Mouse (Mus musculus): ENCODE results near the gene Rnf207. TPM values are rescaled to one million over a fixed set of nuclear protein-coding genes. Genes with fewer than 3 reads are reported as not detected.

Gene Rnf207
- total and polyA plus RNA-seq, 3 experiments: 0.51 TPM; not detected in 2

GRCm38 (mm10) chr4:152296874-152297861 lies 21.6 kb downstream of the Rnf207 start, which contains the start of gene Icmt:
Gene Icmt, plus strand, starts transcription at chr4:152297227.
- H3K4me3 ChIP-seq (replicated peaks in 1 of 3; ENCODE audit: low read depth in 2 of 3, low read length in 2 of 3, poor library complexity in 1 of 3): peak within 1 kb of the TSS; percentile 81 to 96 (median 87)
- TF ChIP-seq SIN3A (IDR thresholded peaks at IDR 0.05; ENCODE audit: low read length) (peak; percentile 56), MXI1 (IDR thresholded peaks at IDR 0.05; ENCODE audit: low read depth, low read length) (peak; percentile 59; the same call in 1 of the 2 replicates), POLR2AphosphoS2 (IDR thresholded peaks at IDR 0.05; ENCODE audit: low read depth, low read length) (peak; percentile 57; the same call in 1 of the 2 replicates), NELFE (IDR thresholded peaks at IDR 0.05; ENCODE audit: low read depth, low read length) (peak; percentile 72), ZMIZ1 (IDR thresholded peaks at IDR 0.05; ENCODE audit: low read depth, low read length) (peak; percentile 88), HCFC1 (IDR thresholded peaks at IDR 0.05; ENCODE audit: low read depth, low read length) (peak; percentile 85), MAZ (IDR thresholded peaks at IDR 0.05; ENCODE audit: low read depth, low read length) (no peak), POLR2A (IDR thresholded peaks at IDR 0.05; ENCODE audit: low read depth, low read length) (peak; percentile 94), UBTF (IDR thresholded peaks at IDR 0.05; ENCODE audit: low read depth, low read length) (0 out of 2 replicates have a peak, but pooled peaks have one; percentile 73), ETS1 (conservative IDR thresholded peaks at IDR 0.05; ENCODE audit: low read depth, low read length) (no peak), NRF1 (IDR thresholded peaks at IDR 0.05; ENCODE audit: low read depth, low read length) (peak; percentile 84), CHD2 (IDR thresholded peaks at IDR 0.05; ENCODE audit: low read length) (peak; percentile 99), KAT2A (IDR thresholded peaks at IDR 0.05; ENCODE audit: insufficient replicate concordance, low read length) (0 out of 2 replicates have a peak, but pooled peaks have one; percentile 25), MYC (IDR thresholded peaks at IDR 0.05; ENCODE audit: low read depth, low read length) (0 out of 2 replicates have a peak, but pooled peaks have one; percentile 22), TBP (conservative IDR thresholded peaks at IDR 0.05; ENCODE audit: low read depth, low read length) (0 out of 2 replicates have a peak, but pooled peaks have one; percentile 2), JUND (conservative IDR thresholded peaks at IDR 0.05; ENCODE audit: low read depth, low read length) (no peak), GABPA (IDR thresholded peaks at IDR 0.05; ENCODE audit: insufficient replicate concordance, low read depth, low read length) (no peak), TCF12 (IDR thresholded peaks at IDR 0.05; ENCODE audit: low read depth, low read length) (peak; percentile 60), BHLHE40 (IDR thresholded peaks at IDR 0.05; ENCODE audit: low read depth, low read length) (0 out of 2 replicates have a peak, but pooled peaks have one; percentile 28), IRF4 (IDR thresholded peaks at IDR 0.05; ENCODE audit: low read depth, low read length) (peak; percentile 49; the same call in 1 of the 2 replicates), ELF1 (IDR thresholded peaks at IDR 0.05; ENCODE audit: low read depth, low read length) (peak; percentile 100)
- peaks cover 23 to 30% of the 10 kb centered on the region in 2 experiments for H3K36me3 ChIP-seq (replicated peaks in 1 of 2; ENCODE audit: control insufficient read depth in 1 of 2, insufficient read depth in 1 of 2, low read length in 1 of 2)
- peak within 1 kb of the TSS; percentile 89 for H3K4me2 ChIP-seq (ENCODE audit: insufficient read depth, low read depth, poor library complexity, severe bottlenecking)
- H3K9ac ChIP-seq (ENCODE audit: insufficient read depth, low read depth): peak within 1 kb of the TSS; percentile 92
- H3K4me1 ChIP-seq (ENCODE audit: control insufficient read depth in 1 of 2, insufficient read depth in 2 of 2): peaks cover 9 to 43% of the 10 kb centered on the region in 2 experiments; a peak in 3 of 4 replicates
- DNase-seq (ENCODE audit: extremely low read depth): peak; percentile 98
- no peaks in the 10 kb centered on the region for H3K9me3 ChIP-seq (replicated peaks; ENCODE audit: low read length)
- H3K27me3 ChIP-seq (replicated peaks): peaks cover 21% of the 10 kb centered on the region
- dilution Hi-C loops (cut with MboI; ENCODE audit: extremely low pct_ligation_motif_present, extremely low pct_unique_long_range_greater_than_20kb, low sequenced_read_pairs): no loop called here
- peak within 1 kb of the TSS; percentile 56 for H3K27ac ChIP-seq (ENCODE audit: insufficient read depth, low read depth)
- in situ Hi-C loops (cut with MboI; ENCODE audit: low pct_ligation_motif_present, low pct_unique_long_range_greater_than_20kb, low sequenced_read_pairs): loop anchor here (25.0 kb wide), 1 partner anchor 1815 kb away; no protein-coding TSS in a partner anchor
- peaks cover 5% of the 10 kb centered on the region; the same call in 1 of the 2 replicates for H3K79me2 ChIP-seq (replicated peaks; ENCODE audit: control insufficient read depth, extremely low read depth, insufficient read depth, poor library complexity, severe bottlenecking)
